ENCODE assay signal across 9 mouse cellular contexts in the genomic region with DNA sequence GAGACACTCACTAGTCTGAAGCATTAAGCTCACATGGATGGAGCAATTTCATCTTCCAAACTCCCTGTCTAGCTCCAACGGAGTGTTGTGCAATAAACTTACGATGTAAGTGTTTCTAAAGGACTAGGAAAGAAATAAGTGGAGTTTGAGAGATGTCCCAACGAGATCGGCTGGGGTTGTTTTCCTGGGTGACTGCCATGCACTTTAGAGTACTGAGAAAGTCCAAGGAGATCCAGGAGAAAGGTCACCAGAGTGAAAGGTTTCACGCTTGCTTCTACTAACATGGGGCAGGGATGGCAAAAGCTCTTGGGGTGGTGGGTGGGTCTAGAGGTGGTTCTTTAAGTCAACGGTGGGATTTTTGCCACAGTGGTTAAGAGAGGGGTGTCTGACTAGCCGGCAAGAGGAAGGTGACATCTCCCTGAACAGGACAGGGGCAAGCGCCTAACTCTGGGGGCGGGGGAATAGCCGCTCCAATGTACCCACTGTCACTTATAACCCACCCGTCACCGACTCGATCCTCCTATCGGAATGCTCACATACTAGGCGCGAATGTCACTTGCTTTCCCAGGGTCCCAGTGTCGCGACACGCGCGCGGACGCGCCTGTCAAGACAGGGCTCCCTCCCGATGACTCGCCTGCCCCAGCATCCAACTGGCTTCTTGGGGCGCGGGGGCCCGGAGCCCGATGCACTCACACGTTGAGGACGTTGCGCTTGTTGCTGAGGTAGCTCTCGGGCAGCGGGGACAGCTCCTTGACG. TPM values are rescaled to one million over a fixed set of nuclear protein-coding genes. Genes with fewer than 3 reads are reported as not detected.
DNase-seq lines count a peak whose midpoint lies in the region; ATAC-seq and TF ChIP-seq lines count a peak whose summit lies in the region.
"Had no signal": no experiment of that assay in that cellular context is flagged by ENCODE, and none has a peak within 500 bp of the region (broad histone marks: within the 10 kb centered on the region; RNA-seq: fewer than 3 reads in every experiment).

No protein-coding gene starts in this region.

- H3K36me3 ChIP-seq in forebrain, embryonic 16.5 days (ENCODE audit: control insufficient read depth, insufficient read depth), result peaks cover 13% of the 10 kb centered on the region

- peak overlapping the region; percentile 82 for H3K9ac ChIP-seq in forebrain, embryonic 16.5 days (replicated peaks; ENCODE audit: low read depth, low read length)

- DNase-seq in cerebellum, adult 2 months, result no peak
- DNase-seq in cerebellum, adult 9-10 months, result no peak
- peak; percentile 17 for DNase-seq in Muller cell, postnatal 12 days (ENCODE audit: inconsistent ontology term)
- DNase-seq in kidney, adult 9 months, result peak; percentile 69
- DNase-seq in lung, postnatal 36 days, result peak; percentile 83
- no peak for DNase-seq in layer of hippocampus, postnatal 10 days (ENCODE audit: low spot score in 2 of 2)
- DNase-seq in thymus, postnatal 14 days, result no peak

- H3K27me3 ChIP-seq in cerebellum, adult 2 months (ENCODE audit: control insufficient read depth, insufficient read depth, low read length), result no peaks in the 10 kb centered on the region
- H3K27me3 ChIP-seq in forebrain, embryonic 16.5 days (replicated peaks; ENCODE audit: control insufficient read depth, insufficient read depth, low read length), result no peaks in the 10 kb centered on the region

- peak overlapping the region; percentile 72 for H3K27ac ChIP-seq in cerebellum, adult 2 months (ENCODE audit: insufficient read depth, low read length)
- H3K27ac ChIP-seq in forebrain, embryonic 16.5 days (ENCODE audit: low read length), result peak overlapping the region; percentile 49

- no peaks in the 10 kb centered on the region for H3K9me3 ChIP-seq in forebrain, embryonic 16.5 days (ENCODE audit: control insufficient read depth, low read length)

- H3K4me2 ChIP-seq in forebrain, embryonic 16.5 days (ENCODE audit: low read length), result peak overlapping the region; percentile 78

- no peak for TF ChIP-seq POLR2A in cerebellum, adult 2 months (IDR thresholded peaks at IDR 0.05; ENCODE audit: borderline replicate concordance, insufficient read depth, low read length)

- ATAC-seq in forebrain, embryonic 16.5 days, result peak; percentile 75

- peak overlapping the region; percentile 90 for H3K4me3 ChIP-seq in cerebellum, adult 2 months (replicated peaks; ENCODE audit: insufficient read depth, low read depth, low read length)
- H3K4me3 ChIP-seq in forebrain, embryonic 16.5 days (replicated peaks; ENCODE audit: low read length), result peak overlapping the region; percentile 76

- WGBS in cerebellum, adult 2 months, result 4% methylated on average over 36 of the region's 36 CpGs
- 4% methylated on average over 36 of the region's 36 CpGs for WGBS in forebrain, embryonic 16.5 days

- H3K4me1 ChIP-seq in cerebellum, adult 2 months (ENCODE audit: control insufficient read depth, insufficient read depth, low read length), result peaks cover 2% of the 10 kb centered on the region; the same call in 1 of the 2 replicates
- peaks cover 9% of the 10 kb centered on the region for H3K4me1 ChIP-seq in forebrain, embryonic 16.5 days (replicated peaks; ENCODE audit: control insufficient read depth, insufficient read depth, low read length)

- TF ChIP-seq CTCF in cerebellum, adult 2 months (IDR thresholded peaks at IDR 0.05; ENCODE audit: borderline replicate concordance, insufficient read depth, low read depth, low read length), result no peak

RNA-seq across cellular contexts. Expression of a gene that starts 0.5 kb away (rescaled TPM):
- polyA plus RNA-seq in cerebellum, adult 2 months (2012; rRNA removed), result 20.2 and 21.5 TPM in 2 replicates
- polyA plus RNA-seq in forebrain, embryonic 16.5 days (2015; fragmentation: Nextera tagmentation; extraction: Ambion mirVana), result 13.0 and 15.4 TPM in 2 replicates
- total RNA-seq in layer of hippocampus, postnatal 10 days (2021), result 10 to 100 TPM; 17.9 to 18.8 TPM

RNA-seq across cellular contexts. Expression of a gene that starts 20.2 kb away (rescaled TPM):
- polyA plus RNA-seq in cerebellum, adult 2 months (2012; rRNA removed), result not detected in 2 replicates
- polyA plus RNA-seq in forebrain, embryonic 16.5 days (2015; fragmentation: Nextera tagmentation; extraction: Ambion mirVana), result not detected in 2 replicates
- total RNA-seq in layer of hippocampus, postnatal 10 days (2021), result under 1 TPM; 0.51 to 0.55 TPM
- total RNA-seq: neutrophil, adult 5-6 weeks had no signal

RNA-seq across cellular contexts. Expression of a gene that starts 33.6 kb away (rescaled TPM):
- 126 and 128 TPM in 2 replicates for polyA plus RNA-seq in cerebellum, adult 2 months (2012; rRNA removed)
- 103 and 124 TPM in 2 replicates for polyA plus RNA-seq in forebrain, embryonic 16.5 days (2015; fragmentation: Nextera tagmentation; extraction: Ambion mirVana)
- 100 to 1,000 TPM in 1 of 2 experiments, 10 to 100 TPM in 1; 89.7 to 103 TPM for total RNA-seq in layer of hippocampus, postnatal 10 days (2021)
- total RNA-seq: neutrophil, adult 5-6 weeks had no signal

RNA-seq across cellular contexts. Expression of a gene that starts 34.7 kb away (rescaled TPM):
- 0.02 and 0.03 TPM in 2 replicates for polyA plus RNA-seq in cerebellum, adult 2 months (2012; rRNA removed)
- polyA plus RNA-seq in forebrain, embryonic 16.5 days (2015; fragmentation: Nextera tagmentation; extraction: Ambion mirVana), result 0.08 TPM in 1 of 2 replicates, not detected in the other
- total RNA-seq in layer of hippocampus, postnatal 10 days (2021), result not detected
- total RNA-seq: neutrophil, adult 5-6 weeks had no signal

RNA-seq across cellular contexts. Expression of a gene that starts 47.4 kb away (rescaled TPM):
- polyA plus RNA-seq in cerebellum, adult 2 months (2012; rRNA removed), result 37.7 and 39.4 TPM in 2 replicates
- polyA plus RNA-seq in forebrain, embryonic 16.5 days (2015; fragmentation: Nextera tagmentation; extraction: Ambion mirVana), result 77.3 and 77.4 TPM in 2 replicates
- total RNA-seq in layer of hippocampus, postnatal 10 days (2021), result 10 to 100 TPM; 16.7 to 18.8 TPM

Comparison
In these comparisons a context has a peak if more than half of its experiments do, and no peak if none do; other contexts are left out.
1. DNase-seq: peak in Muller cell, postnatal 12 days (single experiment), kidney, adult 9 months (single experiment) and lung, postnatal 36 days (single experiment); none in cerebellum, adult 2 months (0 of 2), cerebellum, adult 9-10 months (single experiment), layer of hippocampus, postnatal 10 days (0 of 2) and thymus, postnatal 14 days (single experiment).